Mouse (Mus musculus) limb, embryonic 13.5 days (tissue): Measurements from ENCODE around the gene Acadl. TPM values are rescaled to one million over a fixed set of nuclear protein-coding genes. Genes with fewer than 3 reads are reported as not detected.

Experiments used
- ATAC-seq: fragments of 200-750 bp; cut with Nextera tagmentation; 2 replicates; pipeline ENCODE4 v1.8.0; 2017; ENCODE audit warnings: low read depth, moderate number of reproducible peaks, moderate TSS enrichment; ENCODE audit not compliant: low FRiP score
- H3K27ac ChIP-seq: fragments of 300-500 bp; sonication (generic); 2 replicates; pipeline ENCODE4 v1.5.1; 2015; ENCODE audit warnings: inconsistent platforms, mild to moderate bottlenecking, moderate library complexity
- H3K27me3 ChIP-seq: fragments of 300-500 bp; sonication (generic); 2 replicates; pipeline ENCODE4 v1.6.1; 2015; ENCODE audit warnings: mild to moderate bottlenecking, inconsistent platforms
- H3K36me3 ChIP-seq: fragments of 300-500 bp; sonication (generic); 2 replicates; pipeline ENCODE4 v1.6.1; 2015; ENCODE audit warnings: inconsistent platforms, mild to moderate bottlenecking, moderate library complexity
- H3K4me1 ChIP-seq: fragments of 300-500 bp; sonication (generic); 2 replicates; pipeline ENCODE4 v1.6.1; 2015; ENCODE audit warnings: inconsistent platforms
- H3K4me2 ChIP-seq: fragments of 300-500 bp; sonication (generic); replicated peaks from 2 replicates; pipeline ENCODE4 v1.6.1; 2015; ENCODE audit warnings: inconsistent platforms, mild to moderate bottlenecking, moderate library complexity
- H3K4me3 ChIP-seq: fragments of 300-500 bp; sonication (generic); 2 replicates; pipeline ENCODE4 v1.5.1; 2015; ENCODE audit warnings: moderate library complexity, mild to moderate bottlenecking, inconsistent platforms
- H3K9ac ChIP-seq: fragments of 300-500 bp; sonication (generic); 2 replicates; pipeline ENCODE4 v1.6.1; 2015; ENCODE audit warnings: mild to moderate bottlenecking, inconsistent platforms
- H3K9me3 ChIP-seq: fragments of 300-500 bp; sonication (generic); 2 replicates; pipeline ENCODE4 v1.6.1; 2016; ENCODE audit warnings: inconsistent platforms
- WGBS: fragments of 180-500 bp; shearing (Covaris S2); methylation state at CpG from one replicate; pipeline ENCODE4 v1.1.7; 2015; 5-methylcytosine and 5-hydroxymethylcytosine counted together
- polyA plus RNA-seq: library from polyadenylated mRNA; unstranded; fragments of >200 nt; fragmentation: Nextera tagmentation; extraction: Ambion mirVana; gene quantifications from 2 replicates; pipeline ENCODE4 v1.2.1, GENCODE M21; 2015

The Acadl gene
- polyA plus RNA-seq, 1 experiment from 2014 or later, result 75.8 TPM

GRCm38 (mm10) chr1:66871591-66871990 is 8.5 kb upstream of the Acadl start:
- H3K9me3 ChIP-seq, result no peaks in the 10 kb centered on the region
- no peak overlapping the region for H3K9ac ChIP-seq
- 76% methylated on average over 7 of the region's 7 CpGs for WGBS
- H3K4me2 ChIP-seq, result no peak overlapping the region
- no peak overlapping the region for H3K4me3 ChIP-seq
- no peaks in the 10 kb centered on the region for H3K4me1 ChIP-seq
- H3K36me3 ChIP-seq, result no peaks in the 10 kb centered on the region
- H3K27me3 ChIP-seq, result no peaks in the 10 kb centered on the region
- no peak overlapping the region for H3K27ac ChIP-seq
- no peak for ATAC-seq

- ATAC-seq, result no peak
- H3K4me1 ChIP-seq, result peaks cover 9% of the 10 kb centered on the region
- 84% methylated on average over 4 of the region's 4 CpGs for WGBS
- H3K4me2 ChIP-seq, result no peak overlapping the region
- no peaks in the 10 kb centered on the region for H3K36me3 ChIP-seq
- no peaks in the 10 kb centered on the region for H3K9me3 ChIP-seq
- H3K4me3 ChIP-seq, result no peak overlapping the region
- no peaks in the 10 kb centered on the region for H3K27me3 ChIP-seq
- H3K9ac ChIP-seq, result no peak overlapping the region
- no peak overlapping the region for H3K27ac ChIP-seq
Measured at GRCm38 (mm10) chr1:66865633-66866032, 2.6 kb upstream of the Acadl start.

- Histone ChIP-seq H3K4me3 (peak overlapping the region; percentile 85), H3K27ac (no peak overlapping the region), H3K9me3 (peaks cover 5% of the 10 kb centered on the region; the same call in 1 of the 2 replicates), H3K27me3 (no peaks in the 10 kb centered on the region), H3K36me3 (peaks cover 4% of the 10 kb centered on the region), H3K4me2 (peak overlapping the region; percentile 73), H3K9ac (no peak overlapping the region), H3K4me1 (peaks cover 9% of the 10 kb centered on the region)
- no peak for ATAC-seq
- 11% methylated on average over 9 of the region's 9 CpGs for WGBS
Measured at GRCm38 (mm10) chr1:66863741-66864495, 841 bp upstream of the Acadl start.

GRCm38 (mm10) chr1:66861764-66862672 is 1.1 kb downstream of the Acadl start:
- H3K9ac ChIP-seq, result peak overlapping the region; percentile 84
- peaks cover 5% of the 10 kb centered on the region; the same call in 1 of the 2 replicates for H3K9me3 ChIP-seq
- H3K36me3 ChIP-seq, result peaks cover 23% of the 10 kb centered on the region
- peak overlapping the region; percentile 85 for H3K4me3 ChIP-seq
- H3K27ac ChIP-seq, result no peak overlapping the region
- WGBS, result 25% methylated on average over 14 of the region's 14 CpGs
- H3K4me2 ChIP-seq, result peak overlapping the region; percentile 73
- H3K4me1 ChIP-seq, result peaks cover 9% of the 10 kb centered on the region
- H3K27me3 ChIP-seq, result no peaks in the 10 kb centered on the region
- ATAC-seq, result no peak

GRCm38 (mm10) chr1:66847506-66847905 is 15.6 kb downstream of the Acadl start:
- Histone ChIP-seq H3K9ac (no peak overlapping the region), H3K4me1 (no peaks in the 10 kb centered on the region), H3K9me3 (peaks cover 7% of the 10 kb centered on the region; the same call in 1 of the 2 replicates), H3K4me3 (no peak overlapping the region), H3K36me3 (peaks cover 71% of the 10 kb centered on the region), H3K27me3 (no peaks in the 10 kb centered on the region), H3K4me2 (no peak overlapping the region), H3K27ac (no peak overlapping the region)
- WGBS, result 95% methylated on average over 4 of the region's 4 CpGs
- ATAC-seq, result no peak

GRCm38 (mm10) chr1:66845690-66846318 is 17.3 kb downstream of the Acadl start:
- 87% methylated on average over 5 of the region's 5 CpGs for WGBS
- H3K4me1 ChIP-seq, result no peaks in the 10 kb centered on the region
- peaks cover 7% of the 10 kb centered on the region; the same call in 1 of the 2 replicates for H3K9me3 ChIP-seq
- H3K9ac ChIP-seq, result no peak overlapping the region
- no peak overlapping the region for H3K27ac ChIP-seq
- no peak for ATAC-seq
- H3K36me3 ChIP-seq, result peaks cover 68% of the 10 kb centered on the region
- H3K27me3 ChIP-seq, result no peaks in the 10 kb centered on the region
- no peak overlapping the region for H3K4me2 ChIP-seq
- no peak overlapping the region for H3K4me3 ChIP-seq

- Histone ChIP-seq H3K4me3 (no peak overlapping the region), H3K27ac (no peak overlapping the region), H3K4me2 (no peak overlapping the region), H3K4me1 (peaks cover 3% of the 10 kb centered on the region; the same call in 1 of the 2 replicates), H3K9ac (no peak overlapping the region), H3K36me3 (peaks cover 37% of the 10 kb centered on the region), H3K27me3 (no peaks in the 10 kb centered on the region), H3K9me3 (no peaks in the 10 kb centered on the region)
- 72% methylated on average over 10 of the region's 10 CpGs for WGBS
- ATAC-seq, result no peak
Measured at GRCm38 (mm10) chr1:66841938-66842337, 21.1 kb downstream of the Acadl start.

GRCm38 (mm10) chr1:66841510-66841909 is 21.6 kb downstream of the Acadl start:
- Histone ChIP-seq H3K9ac (no peak overlapping the region), H3K4me3 (no peak overlapping the region), H3K27ac (no peak overlapping the region), H3K36me3 (peaks cover 35% of the 10 kb centered on the region), H3K4me2 (no peak overlapping the region), H3K4me1 (peaks cover 3% of the 10 kb centered on the region; the same call in 1 of the 2 replicates), H3K27me3 (no peaks in the 10 kb centered on the region), H3K9me3 (no peaks in the 10 kb centered on the region)
- no peak for ATAC-seq
- 75% methylated on average over 6 of the region's 6 CpGs for WGBS

- H3K4me3 ChIP-seq, result no peak overlapping the region
- ATAC-seq, result no peak
- H3K27ac ChIP-seq, result no peak overlapping the region
- H3K4me2 ChIP-seq, result no peak overlapping the region
- peaks cover 34% of the 10 kb centered on the region for H3K36me3 ChIP-seq
- 84% methylated on average over 7 of the region's 7 CpGs for WGBS
- no peaks in the 10 kb centered on the region for H3K27me3 ChIP-seq
- H3K9ac ChIP-seq, result no peak overlapping the region
- peaks cover 3% of the 10 kb centered on the region; the same call in 1 of the 2 replicates for H3K4me1 ChIP-seq
- no peaks in the 10 kb centered on the region for H3K9me3 ChIP-seq
Measured at GRCm38 (mm10) chr1:66839755-66840438, 23.2 kb downstream of the Acadl start.

- ATAC-seq, result no peak; the same call in 1 of the 2 replicates
- no peak overlapping the region for H3K4me3 ChIP-seq
- 81% methylated on average over 1 of the region's 1 CpGs for WGBS
Measured at GRCm38 (mm10) chr1:66839135-66839534, 23.9 kb downstream of the Acadl start.

GRCm38 (mm10) chr1:66838184-66839042 is 24.7 kb downstream of the Acadl start:
- Histone ChIP-seq H3K9ac (no peak overlapping the region), H3K4me1 (peaks cover 14% of the 10 kb centered on the region), H3K27ac (no peak overlapping the region), H3K9me3 (no peaks in the 10 kb centered on the region), H3K27me3 (no peaks in the 10 kb centered on the region), H3K4me3 (no peak overlapping the region), H3K4me2 (peak overlapping the region; percentile 19), H3K36me3 (peaks cover 33% of the 10 kb centered on the region)
- 44% methylated on average over 16 of the region's 16 CpGs for WGBS
- peak; percentile 38; the same call in 1 of the 2 replicates for ATAC-seq

More at GRCm38 (mm10) chr1:66839135-66839534, 23.9 kb downstream of the Acadl start:
- Histone ChIP-seq H3K9ac (no peak overlapping the region), H3K4me1 (peaks cover 9% of the 10 kb centered on the region), H3K4me2 (no peak overlapping the region), H3K27me3 (no peaks in the 10 kb centered on the region), H3K9me3 (no peaks in the 10 kb centered on the region), H3K27ac (no peak overlapping the region), H3K36me3 (peaks cover 33% of the 10 kb centered on the region)
